Mouse (Mus musculus): ENCODE measurements around the gene Nupl1.

Nupl1 gene

DNA sequence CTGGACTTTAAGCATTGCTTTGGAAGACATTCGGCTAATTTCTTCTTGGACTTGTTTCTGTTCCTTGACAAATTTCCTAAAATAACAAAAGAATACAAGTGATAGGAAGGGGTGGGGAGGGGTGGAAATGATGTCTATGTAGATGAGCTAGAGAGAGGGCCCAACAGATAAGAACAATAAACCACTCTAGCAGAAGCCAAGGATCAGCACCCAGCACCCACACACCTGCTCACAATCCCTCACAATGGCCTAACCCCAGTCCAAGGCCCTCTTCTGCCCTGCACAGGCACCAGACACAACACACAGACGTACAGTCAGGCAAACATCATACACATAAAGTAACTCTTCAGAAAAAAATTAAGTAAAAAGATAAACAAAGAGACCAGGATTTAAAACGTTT, 12.7 kb downstream of the Nupl1 start:
- DNase-seq (ENCODE audit: low spot score), result no peak

DNA sequence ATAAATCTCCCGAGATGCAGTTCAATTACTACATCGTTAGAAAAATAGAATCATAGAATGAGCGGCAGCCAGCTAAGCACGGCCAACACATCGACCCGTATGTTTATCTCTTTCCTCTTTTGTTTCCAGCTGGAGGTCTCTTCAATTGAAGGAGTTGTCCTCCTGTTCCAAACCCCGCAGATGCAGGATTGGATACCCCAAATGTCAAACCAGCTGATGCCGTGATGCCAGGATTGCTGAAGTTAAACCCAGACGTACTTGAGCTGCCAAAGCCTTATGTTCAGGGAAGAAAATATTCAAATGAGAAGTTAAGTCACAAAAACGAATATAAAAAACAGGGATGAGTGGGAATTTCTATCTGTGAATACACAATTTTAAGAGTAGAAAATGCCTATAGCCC, 31.3 kb downstream of the Nupl1 start:
- DNase-seq (ENCODE audit: low spot score), result no peak

DNA sequence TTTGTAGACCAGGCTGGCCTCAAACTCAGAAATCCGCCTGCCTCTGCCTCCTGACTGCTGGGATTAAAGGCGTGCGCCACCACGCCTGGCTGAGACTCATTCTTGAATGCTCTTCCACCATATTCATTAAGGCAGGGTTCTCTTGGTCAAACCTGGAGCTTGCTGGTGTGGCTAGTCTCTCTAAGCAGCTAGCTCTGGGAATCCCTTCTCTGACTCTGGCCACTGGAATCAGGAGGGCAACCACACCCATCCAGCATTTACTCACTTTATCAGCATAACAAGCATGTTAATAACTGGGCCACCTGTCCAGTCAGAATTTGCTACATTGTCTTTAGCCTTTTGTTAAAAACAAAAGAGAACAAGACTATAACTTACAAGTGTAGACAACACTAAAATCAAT, 33.6 kb downstream of the Nupl1 start:
- no peak for DNase-seq (ENCODE audit: low spot score)

DNA sequence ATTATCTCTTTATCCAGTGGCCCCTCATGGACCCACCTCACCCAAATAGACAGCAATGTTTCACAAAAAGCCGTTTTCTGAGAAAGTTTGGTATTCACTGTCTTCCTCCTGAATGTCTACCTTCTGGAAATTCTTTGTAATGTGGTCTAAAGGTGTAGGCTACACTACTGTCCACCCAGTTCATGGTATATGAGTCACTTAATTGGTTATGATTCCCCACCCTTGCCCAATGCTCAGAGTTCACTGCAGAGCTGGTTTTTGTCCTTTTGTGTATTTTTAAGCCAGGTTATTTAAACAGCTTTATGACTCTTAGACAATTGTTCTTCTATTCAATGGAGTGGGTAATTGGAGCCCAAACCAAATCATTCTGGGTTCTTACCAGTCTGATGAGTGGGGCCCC, 35.1 kb downstream of the Nupl1 start:
- DNase-seq (ENCODE audit: low spot score), result no peak

DNA sequence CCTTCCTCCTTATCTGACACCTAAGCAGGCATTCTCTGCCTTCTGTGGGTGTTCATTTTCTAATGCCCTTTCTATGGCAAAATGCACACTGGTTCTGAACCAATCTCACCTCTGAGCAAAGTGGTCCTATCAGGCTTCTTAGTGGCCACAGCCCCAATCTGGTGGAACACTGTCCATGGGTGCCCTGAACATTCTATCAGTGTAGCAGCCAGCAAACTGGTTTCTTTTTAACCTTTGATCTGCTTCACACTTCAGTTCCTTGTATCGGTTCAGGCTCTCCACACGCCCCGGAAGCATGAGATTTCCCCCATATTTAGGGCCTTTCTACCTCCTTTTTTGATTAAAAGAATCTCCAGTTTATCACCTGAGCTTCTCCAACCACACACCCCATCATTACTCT, 36.2 kb downstream of the Nupl1 start:
- DNase-seq (ENCODE audit: low spot score), result no peak

DNA sequence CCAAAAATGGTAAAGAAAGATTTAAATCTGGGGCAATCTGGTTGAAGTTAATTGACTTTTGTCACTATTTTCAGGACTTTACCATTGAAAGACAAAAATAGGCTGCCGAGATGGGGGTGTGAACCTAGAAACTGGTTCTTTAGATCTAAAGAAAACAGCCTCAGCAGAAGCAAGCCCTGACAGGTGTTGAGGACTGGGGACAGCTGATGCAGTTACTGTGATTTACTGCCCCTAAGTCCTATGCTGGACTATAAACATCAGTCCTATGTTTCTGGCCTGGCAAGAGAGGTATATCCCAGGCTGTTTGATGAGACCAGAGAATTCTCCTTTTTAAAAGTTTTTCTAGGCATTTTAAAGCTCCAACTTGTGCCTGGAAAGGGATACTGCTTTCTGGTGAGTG, 37.2 kb downstream of the Nupl1 start:
- DNase-seq (ENCODE audit: low spot score), result no peak

DNA sequence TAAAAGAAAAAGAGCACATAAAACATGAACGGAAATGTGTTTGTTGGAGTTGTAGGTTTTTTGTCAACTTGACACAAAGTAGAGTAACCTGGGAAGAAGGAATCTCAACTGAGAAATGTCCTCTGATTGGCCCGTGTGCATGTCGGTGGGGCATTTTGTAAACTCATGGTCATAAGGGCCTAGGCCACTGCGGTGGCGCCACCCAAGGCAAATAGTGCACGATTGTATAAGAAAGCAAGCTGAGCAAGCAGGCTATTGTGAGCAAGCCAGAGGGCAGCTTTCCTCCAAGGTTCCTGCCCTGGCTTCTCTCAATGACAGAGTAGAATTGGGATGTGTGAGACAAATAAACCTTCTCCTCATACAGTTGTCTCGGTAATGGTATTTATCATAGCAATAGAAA, 42.1 kb downstream of the Nupl1 start:
- peak; percentile 1 for DNase-seq (ENCODE audit: low spot score)

DNA sequence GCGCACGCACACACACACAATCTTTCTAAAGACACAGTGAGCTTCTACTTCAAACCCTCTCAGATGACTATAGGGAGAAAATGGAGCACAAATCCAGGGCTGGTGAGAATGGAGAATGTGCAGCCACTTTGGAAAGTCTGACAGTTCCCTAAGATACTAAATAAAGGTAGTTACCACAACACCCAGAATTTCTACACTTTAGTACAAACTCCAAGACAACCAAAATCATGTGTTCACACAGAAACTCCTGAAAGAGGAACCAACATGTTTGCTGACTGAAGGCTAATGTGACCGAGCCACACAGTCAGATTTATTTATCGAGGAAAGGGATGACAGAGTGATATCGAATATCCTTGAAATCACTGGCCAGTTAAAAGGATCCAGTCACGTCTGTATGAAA, 46.2 kb downstream of the Nupl1 start:
- DNase-seq (ENCODE audit: low spot score), result no peak

DNA sequence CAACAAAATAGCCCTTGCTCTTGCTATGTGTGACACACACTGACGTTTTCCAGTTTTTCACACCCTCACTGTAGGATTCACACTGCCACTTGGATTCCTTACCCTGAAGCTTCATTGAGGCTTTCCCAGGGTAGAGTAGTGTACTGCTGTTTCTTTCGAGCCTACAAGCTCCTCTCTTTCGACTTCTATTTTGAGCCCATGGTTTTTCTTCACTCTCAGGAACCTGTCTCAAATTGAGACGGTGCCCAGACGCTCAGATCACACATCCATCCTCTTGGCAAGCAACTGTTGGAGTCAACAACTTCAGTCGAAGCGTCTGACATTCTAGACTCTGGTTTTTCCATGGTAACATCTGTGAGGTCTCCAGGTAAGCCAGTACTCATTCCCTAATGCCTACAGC, 54.3 kb downstream of the Nupl1 start, which contains the start of gene Atp8a2:
Atp8a2 (minus strand) TSS at position 296 of the 400 bp plus-strand sequence.
- DNase-seq (ENCODE audit: low spot score), result no peak

DNA sequence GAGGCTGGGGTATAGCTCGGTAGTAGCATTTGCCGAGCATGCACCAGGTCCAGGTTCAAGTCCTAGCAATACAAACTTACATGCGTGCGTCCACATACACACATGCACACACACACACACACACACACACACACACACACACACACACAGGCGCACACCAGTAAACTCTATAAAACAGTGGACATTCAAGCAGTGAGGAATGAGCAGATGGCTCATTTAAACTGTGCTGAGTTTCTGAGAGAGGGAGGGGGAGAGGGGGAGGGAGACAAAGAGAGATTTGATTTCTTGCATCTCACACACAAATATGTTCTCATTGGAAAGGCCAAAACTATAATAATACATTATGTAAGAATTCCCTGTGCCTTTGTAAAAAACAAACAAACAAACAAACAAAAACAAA, 55.2 kb downstream of the Nupl1 start:
- DNase-seq (ENCODE audit: low spot score), result no peak

DNA sequence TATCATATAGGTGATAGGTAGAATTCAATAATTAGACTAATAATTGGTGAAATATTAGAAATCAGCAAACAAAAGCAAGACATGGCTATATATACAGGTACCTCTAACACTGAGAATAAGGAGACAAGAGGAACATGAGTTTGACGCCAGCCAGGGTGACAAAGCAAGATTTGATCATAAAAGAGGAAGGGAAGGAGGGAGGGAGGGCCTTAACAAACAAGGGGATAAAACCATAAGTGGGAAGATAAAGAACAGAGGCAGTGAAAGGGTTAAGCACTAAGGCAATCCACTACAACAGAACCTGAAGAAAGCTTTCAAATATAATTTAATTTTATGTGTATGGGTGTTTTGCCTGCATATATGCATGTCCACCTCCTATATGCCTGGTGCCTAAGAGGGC, 56.6 kb downstream of the Nupl1 start:
- DNase-seq (ENCODE audit: low spot score), result no peak

DNA sequence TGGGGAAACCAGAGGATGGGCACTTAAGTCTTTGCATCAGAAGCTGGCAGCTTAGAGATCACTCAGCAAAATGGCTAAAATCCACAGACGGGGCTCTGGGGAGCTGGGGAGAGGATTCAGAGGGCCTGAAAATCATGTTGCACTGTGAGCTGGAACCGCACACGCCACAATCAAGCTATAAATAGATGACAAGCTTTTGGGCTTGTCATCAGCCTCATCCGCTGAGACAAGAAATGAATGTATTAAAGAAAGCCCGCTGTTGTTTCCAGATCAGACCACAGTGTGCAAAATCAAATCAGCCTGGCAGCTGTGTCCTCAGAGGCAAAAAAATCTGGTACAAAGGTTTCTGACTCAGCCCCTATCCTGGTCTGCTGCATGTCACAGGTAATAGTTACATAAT, 61.5 kb downstream of the Nupl1 start:
- DNase-seq (ENCODE audit: low spot score), result no peak

DNA sequence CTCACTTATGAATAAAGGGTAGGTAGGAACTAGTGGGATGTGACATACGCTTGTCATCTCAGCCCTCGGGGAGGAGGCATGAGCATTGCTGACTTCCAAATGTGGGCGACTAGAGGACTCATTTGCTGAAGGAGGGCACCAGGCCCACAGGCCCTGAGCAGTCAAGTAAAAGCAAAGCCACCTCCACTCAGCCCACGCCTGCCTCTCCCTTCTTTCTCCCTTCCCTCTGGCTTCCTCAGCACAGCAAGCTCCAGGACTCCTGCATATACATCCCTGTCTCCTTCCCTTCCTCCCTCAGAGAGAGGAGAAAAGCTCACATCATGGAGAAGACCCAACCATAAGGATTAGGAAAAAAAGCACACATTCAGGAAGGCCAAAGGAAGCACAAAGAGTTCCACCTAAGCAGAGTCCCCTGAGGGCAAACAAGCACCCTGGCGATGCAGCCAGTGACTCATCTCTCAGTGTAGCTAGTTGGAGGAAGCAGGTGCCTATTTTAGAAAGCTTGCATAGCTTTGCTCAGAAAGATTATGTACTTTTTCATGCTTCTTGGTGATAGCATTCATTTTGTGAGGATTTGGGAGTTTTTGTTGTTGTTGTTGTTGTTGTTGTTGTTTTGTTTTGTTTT, 62.9 kb downstream of the Nupl1 start:
- DNase-seq (ENCODE audit: low spot score), result no peak

DNA sequence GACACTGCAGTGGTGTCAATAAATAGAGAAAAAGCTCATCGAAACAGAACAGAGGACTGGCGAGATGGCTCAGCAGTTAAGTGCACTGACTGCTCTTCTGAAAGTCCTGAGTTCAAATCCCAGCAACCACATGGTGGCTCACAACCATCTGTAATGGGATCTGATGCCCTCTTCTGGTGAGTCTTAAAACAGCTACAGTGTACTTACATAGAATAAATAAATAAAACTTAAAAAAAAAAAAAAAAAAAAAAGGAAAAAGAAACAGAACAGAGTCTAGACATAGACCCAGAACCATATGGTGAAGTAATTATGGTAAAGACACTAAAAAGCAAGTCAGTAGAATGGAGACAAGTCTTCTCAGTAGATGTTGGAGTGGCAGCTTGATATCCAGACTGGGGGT, 69.9 kb downstream of the Nupl1 start:
- DNase-seq (ENCODE audit: low spot score), result no peak

DNA sequence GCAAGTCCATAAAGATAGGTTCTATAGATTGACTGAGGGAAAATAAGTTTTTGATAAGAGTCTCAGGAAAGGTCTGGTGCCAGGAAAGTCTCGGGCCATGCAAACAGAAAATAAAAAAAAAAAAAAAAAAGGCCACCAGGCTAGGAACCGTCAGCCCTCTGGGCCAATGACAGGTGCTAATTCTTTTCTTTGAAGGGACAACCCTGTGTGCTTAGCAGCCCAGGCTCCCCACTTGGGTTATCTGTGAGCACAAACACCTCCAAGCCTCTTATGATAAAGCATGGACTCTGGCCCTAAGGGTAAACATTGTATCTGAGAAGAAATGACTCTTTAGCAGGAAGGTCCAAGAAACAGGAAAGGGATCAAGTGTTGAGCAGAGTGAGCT, 72.7 kb downstream of the Nupl1 start:
- DNase-seq (ENCODE audit: low spot score), result no peak

DNA sequence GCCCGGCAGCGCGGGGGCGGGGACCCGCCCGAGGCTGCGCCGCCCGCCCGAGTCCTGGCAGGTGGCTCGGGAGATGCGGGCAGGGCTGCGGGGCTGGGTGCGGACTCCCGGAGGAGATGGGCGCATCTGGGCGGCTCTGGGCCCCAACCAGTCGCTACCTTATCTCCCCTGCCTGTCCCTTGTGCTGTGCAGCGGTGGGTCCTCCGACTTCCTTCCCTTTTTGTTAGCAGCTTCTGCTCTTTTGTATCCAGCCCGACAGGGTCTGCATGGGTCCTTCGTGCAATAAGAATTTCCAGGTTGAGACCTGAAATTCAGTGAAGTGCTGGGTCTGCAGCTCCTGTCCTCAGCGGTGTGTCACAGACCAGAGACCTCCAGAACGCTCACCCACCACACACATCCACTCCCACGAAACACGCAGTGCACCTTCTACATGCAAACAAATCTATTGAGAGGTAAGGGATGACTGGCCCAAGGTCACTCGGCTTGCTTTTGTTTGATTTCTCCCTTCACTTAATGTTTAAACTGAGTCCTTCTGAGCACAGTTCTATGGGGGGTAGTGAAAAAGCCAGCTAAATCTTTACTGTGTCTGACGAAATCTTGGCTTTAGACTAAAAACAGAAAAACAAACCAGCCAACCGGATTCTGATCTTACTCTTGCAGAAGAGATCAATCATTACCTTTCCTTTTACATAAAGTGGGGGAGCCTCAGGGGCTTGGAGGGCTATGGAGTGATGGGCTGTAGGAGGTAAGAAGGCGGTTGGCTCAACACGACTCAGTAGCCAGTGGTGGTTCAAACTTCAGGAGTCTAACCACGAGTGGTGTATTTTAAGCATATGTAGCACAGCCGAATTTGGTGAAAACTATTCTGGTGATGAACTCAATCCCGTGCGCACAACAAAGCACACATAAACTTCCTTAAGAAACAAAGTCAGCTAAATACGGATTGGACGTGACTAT, 73.3 kb downstream of the Nupl1 start:
- no peak for DNase-seq (ENCODE audit: low spot score)

DNA sequence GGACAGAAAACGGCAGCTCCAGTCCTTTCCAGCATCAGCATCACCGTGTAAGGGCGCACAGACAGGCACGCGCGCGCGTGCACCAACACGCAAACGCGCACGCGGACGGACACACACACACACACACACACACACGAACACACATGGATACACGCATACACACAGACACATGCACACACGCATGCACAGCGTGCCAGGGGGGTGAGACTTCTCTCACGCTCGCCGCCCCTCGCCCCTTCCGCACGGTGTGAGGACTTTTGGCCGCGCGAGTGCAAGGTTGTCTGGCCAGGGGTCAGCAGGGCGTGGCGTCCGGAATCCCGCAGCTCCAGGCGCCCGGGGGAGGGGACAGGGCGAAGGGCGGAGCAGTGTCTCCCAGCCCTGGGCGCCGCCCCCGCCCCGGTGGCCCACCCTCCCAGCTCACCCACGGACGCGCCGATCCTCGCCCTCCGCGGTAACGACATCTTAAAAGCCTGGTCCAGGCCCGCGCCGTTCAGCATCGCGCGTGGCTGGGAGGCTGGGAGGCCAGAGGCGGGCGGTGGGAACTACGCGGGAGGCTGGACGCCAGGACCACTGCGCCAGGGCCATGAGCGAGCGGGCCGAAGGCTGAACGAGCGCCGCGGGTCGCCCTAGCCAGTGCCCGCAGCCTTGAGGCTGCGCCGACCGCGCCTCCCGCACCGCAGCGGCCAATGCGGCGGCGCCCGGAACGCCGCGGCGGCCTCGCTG, 74.2 kb downstream of the Nupl1 start:
- DNase-seq (ENCODE audit: low spot score), result no peak

DNA sequence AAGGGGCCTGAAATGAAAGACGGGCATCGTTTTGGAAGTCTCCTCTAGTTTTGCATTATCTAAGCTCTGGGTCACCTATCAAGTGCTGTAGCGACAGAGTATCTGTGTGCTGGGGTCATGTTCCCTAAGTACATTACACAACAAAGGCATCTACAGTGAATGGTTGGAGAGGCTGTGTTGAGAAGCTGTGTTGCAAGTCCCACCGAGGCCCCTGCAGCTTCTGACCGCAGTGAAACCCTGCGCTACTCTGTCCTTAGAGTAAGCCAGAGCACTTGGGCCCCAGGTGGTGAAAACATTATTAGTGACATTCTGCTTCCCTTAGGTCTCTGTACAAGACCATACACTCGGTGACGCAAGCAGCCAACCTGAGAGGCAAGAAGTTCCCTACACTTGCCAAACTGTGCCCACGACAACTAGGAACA, 74.8 kb downstream of the Nupl1 start:
- no peak for DNase-seq (ENCODE audit: low spot score)

DNA sequence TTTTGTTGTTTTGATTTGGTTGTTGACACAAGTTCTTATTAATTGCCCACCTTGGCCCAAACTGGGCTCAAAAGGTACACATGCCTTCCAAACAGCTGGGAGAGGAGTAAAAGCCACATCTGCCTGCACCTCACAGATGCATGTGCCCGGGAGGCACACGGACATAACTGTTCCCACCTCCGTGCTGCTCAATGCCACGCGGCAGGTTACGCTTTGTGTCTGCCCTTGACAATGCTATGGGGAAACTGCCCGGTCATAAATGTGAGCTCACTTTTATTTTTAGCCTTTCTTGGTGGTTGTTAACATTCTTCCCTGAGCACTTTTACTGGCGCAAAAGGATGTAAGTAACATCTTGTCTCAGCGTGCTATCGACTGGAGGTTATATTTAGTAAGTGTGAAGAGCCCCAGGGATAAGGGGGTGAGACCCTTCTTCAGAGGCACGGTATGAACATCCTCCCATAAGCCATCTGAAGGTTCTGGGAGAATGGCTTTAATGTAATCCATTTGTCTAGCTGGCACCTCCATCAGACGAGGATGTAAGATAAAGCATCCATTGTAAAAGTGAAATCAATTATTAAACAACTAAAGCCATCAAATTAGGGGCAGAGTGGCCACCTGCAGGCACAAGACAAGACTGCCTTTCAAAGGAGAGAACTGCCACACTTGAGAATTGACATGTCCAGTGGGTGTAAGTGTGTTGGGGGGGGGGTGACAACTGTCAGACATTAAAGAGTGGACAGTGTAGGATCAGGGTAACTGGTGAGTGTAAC, 78.8 kb downstream of the Nupl1 start:
- DNase-seq (ENCODE audit: low spot score), result no peak

DNA sequence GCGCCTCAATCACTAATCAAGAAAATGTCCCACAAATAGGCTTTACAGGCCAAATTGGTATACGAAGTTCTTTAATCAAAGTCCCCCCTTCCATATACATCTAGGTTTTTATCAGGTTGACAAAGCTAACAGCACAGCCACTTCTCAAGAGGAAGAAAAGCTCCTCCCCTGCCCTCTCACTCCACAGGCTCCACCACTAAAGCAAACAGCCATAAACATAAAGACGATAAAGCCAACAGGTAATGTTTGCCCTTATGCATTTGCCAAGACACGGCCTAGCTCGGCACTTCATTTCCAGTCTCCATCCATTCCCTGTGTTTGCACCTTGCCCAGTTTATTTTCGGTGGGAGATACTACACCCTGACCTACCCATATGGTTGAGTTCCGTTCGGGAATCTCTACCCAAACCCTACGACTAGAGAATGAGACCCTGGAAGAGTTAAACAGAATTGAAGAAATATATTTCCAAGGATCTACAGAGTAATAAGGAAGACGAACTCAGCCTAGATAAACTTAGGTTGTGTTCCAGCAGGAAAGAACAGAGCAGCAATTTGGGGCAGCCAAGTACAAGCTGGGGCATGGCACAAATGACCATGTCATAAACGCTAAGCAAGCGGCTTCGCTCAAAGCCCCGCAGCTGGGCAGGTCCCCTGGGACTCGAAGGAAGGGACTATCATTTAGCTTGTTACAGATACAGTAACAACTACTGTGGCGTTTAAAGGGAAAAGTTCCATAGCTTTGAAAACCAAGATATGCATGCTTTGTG, 80.2 kb downstream of the Nupl1 start:
- DNase-seq (ENCODE audit: low spot score), result no peak

DNA sequence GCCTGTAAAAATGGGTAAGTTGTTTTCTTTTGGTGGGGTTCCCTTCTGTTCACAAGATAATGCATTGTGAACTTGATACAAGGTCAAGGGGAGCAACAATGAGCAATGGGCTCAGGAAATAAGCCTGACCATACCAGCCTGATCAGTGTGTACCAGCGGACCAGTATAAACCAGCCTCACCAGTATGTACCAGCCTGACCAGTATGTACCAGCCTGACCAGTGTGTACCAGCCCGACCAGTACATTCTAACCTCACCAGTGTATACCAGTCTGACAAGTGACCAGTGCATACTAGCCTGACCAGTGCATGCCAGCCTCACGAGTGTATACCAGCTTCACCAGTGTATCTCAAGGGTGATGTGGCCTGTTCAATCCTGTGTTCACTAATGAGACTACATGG, 87.9 kb downstream of the Nupl1 start:
- DNase-seq (ENCODE audit: low spot score), result no peak

Measured in lung, postnatal 25 days (tissue).